Mouse (Mus musculus): ENCODE data around the gene Bfsp2. TPM values are rescaled to one million over a fixed set of nuclear protein-coding genes. Genes with fewer than 3 reads are reported as not detected.
A peak's percentile ranks its signal among the peaks of the same experiment; 100 is the strongest.

The Bfsp2 gene
- total and polyA plus RNA-seq, 2 experiments = 0.28 TPM; not detected in 1

- H3K36me3 ChIP-seq (ENCODE audit: control insufficient read depth, insufficient read depth, low read length) = no peaks in the 10 kb centered on the region
- TF ChIP-seq CTCF (IDR thresholded peaks at IDR 0.05; ENCODE audit: low read depth, low read length) (no peak), POLR2A (IDR thresholded peaks at IDR 0.05; ENCODE audit: extremely low read depth, insufficient read depth, low read length) (no peak)
- WGBS = 31% methylated on average over 14 of the region's 14 CpGs
Measured at GRCm38 (mm10) chr9:103501861-103502364, 21.7 kb upstream of the Bfsp2 start.

GRCm38 (mm10) chr9:103499366-103499765 is 19.1 kb upstream of the Bfsp2 start:
- Histone ChIP-seq H3K4me1 (ENCODE audit: control insufficient read depth, insufficient read depth, low read length) (no peaks in the 10 kb centered on the region), H3K4me3 (ENCODE audit: insufficient read depth, low read depth, low read length) (no peak overlapping the region), H3K79me2 (ENCODE audit: control insufficient read depth, insufficient read depth, low read length) (no peaks in the 10 kb centered on the region), H3K27ac (replicated peaks; ENCODE audit: insufficient read depth, low read depth, low read length) (no peak overlapping the region), H3K27me3 (ENCODE audit: control insufficient read depth, insufficient read depth, low read length) (no peaks in the 10 kb centered on the region), H3K9ac (ENCODE audit: low read depth, low read length) (no peak overlapping the region), H3K36me3 (ENCODE audit: control insufficient read depth, insufficient read depth, low read length) (no peaks in the 10 kb centered on the region)
- TF ChIP-seq CTCF (IDR thresholded peaks at IDR 0.05; ENCODE audit: low read depth, low read length) (no peak), POLR2A (IDR thresholded peaks at IDR 0.05; ENCODE audit: extremely low read depth, insufficient read depth, low read length) (no peak)
- WGBS = 91% methylated on average over 18 of the region's 18 CpGs
- no peak for DNase-seq (ENCODE audit: extremely low read depth, low read depth, low spot score)

More at GRCm38 (mm10) chr9:103501861-103502364, 21.7 kb upstream of the Bfsp2 start:
- Histone ChIP-seq H3K79me2 (ENCODE audit: control insufficient read depth, insufficient read depth, low read length) (no peaks in the 10 kb centered on the region), H3K27me3 (ENCODE audit: control insufficient read depth, insufficient read depth, low read length) (no peaks in the 10 kb centered on the region), H3K4me1 (ENCODE audit: control insufficient read depth, insufficient read depth, low read length) (no peaks in the 10 kb centered on the region), H3K4me3 (ENCODE audit: insufficient read depth, low read depth, low read length) (no peak overlapping the region), H3K9ac (ENCODE audit: low read depth, low read length) (no peak overlapping the region), H3K27ac (replicated peaks; ENCODE audit: insufficient read depth, low read depth, low read length) (no peak overlapping the region)
- no peak for DNase-seq (ENCODE audit: extremely low read depth, low read depth, low spot score)

GRCm38 (mm10) chr9:103498699-103499098 is 18.5 kb upstream of the Bfsp2 start:
- 74% methylated on average over 8 of the region's 8 CpGs for WGBS
- no peak for DNase-seq (ENCODE audit: extremely low read depth, low read depth, low spot score)
- Histone ChIP-seq H3K9ac (ENCODE audit: low read depth, low read length) (no peak overlapping the region), H3K27me3 (ENCODE audit: control insufficient read depth, insufficient read depth, low read length) (no peaks in the 10 kb centered on the region), H3K36me3 (ENCODE audit: control insufficient read depth, insufficient read depth, low read length) (no peaks in the 10 kb centered on the region), H3K4me1 (ENCODE audit: control insufficient read depth, insufficient read depth, low read length) (no peaks in the 10 kb centered on the region), H3K27ac (replicated peaks; ENCODE audit: insufficient read depth, low read depth, low read length) (no peak overlapping the region), H3K79me2 (ENCODE audit: control insufficient read depth, insufficient read depth, low read length) (no peaks in the 10 kb centered on the region), H3K4me3 (ENCODE audit: insufficient read depth, low read depth, low read length) (no peak overlapping the region)
- no peak for TF ChIP-seq CTCF (IDR thresholded peaks at IDR 0.05; ENCODE audit: low read depth, low read length)
- TF ChIP-seq POLR2A (IDR thresholded peaks at IDR 0.05; ENCODE audit: extremely low read depth, insufficient read depth, low read length) = no peak

- no peaks in the 10 kb centered on the region for H3K4me1 ChIP-seq (ENCODE audit: control insufficient read depth, insufficient read depth, low read length)
- TF ChIP-seq POLR2A (IDR thresholded peaks at IDR 0.05; ENCODE audit: extremely low read depth, insufficient read depth, low read length) (no peak), CTCF (IDR thresholded peaks at IDR 0.05; ENCODE audit: low read depth, low read length) (no peak)
- H3K4me3 ChIP-seq (ENCODE audit: insufficient read depth, low read depth, low read length) = no peak overlapping the region
- no peak for DNase-seq (ENCODE audit: extremely low read depth, low read depth, low spot score)
- 86% methylated on average over 11 of the region's 11 CpGs for WGBS
- no peak overlapping the region for H3K9ac ChIP-seq (ENCODE audit: low read depth, low read length)
- no peak overlapping the region for H3K27ac ChIP-seq (replicated peaks; ENCODE audit: insufficient read depth, low read depth, low read length)
- no peaks in the 10 kb centered on the region for H3K36me3 ChIP-seq (ENCODE audit: control insufficient read depth, insufficient read depth, low read length)
- no peaks in the 10 kb centered on the region for H3K79me2 ChIP-seq (ENCODE audit: control insufficient read depth, insufficient read depth, low read length)
- no peaks in the 10 kb centered on the region for H3K27me3 ChIP-seq (ENCODE audit: control insufficient read depth, insufficient read depth, low read length)
Measured at GRCm38 (mm10) chr9:103495391-103495790, 15.2 kb upstream of the Bfsp2 start.

GRCm38 (mm10) chr9:103494346-103495020 is 14.3 kb upstream of the Bfsp2 start:
- Histone ChIP-seq H3K4me1 (ENCODE audit: control insufficient read depth, insufficient read depth, low read length) (no peaks in the 10 kb centered on the region), H3K4me3 (ENCODE audit: insufficient read depth, low read depth, low read length) (no peak overlapping the region), H3K79me2 (ENCODE audit: control insufficient read depth, insufficient read depth, low read length) (no peaks in the 10 kb centered on the region), H3K36me3 (ENCODE audit: control insufficient read depth, insufficient read depth, low read length) (no peaks in the 10 kb centered on the region), H3K27me3 (ENCODE audit: control insufficient read depth, insufficient read depth, low read length) (no peaks in the 10 kb centered on the region), H3K27ac (replicated peaks; ENCODE audit: insufficient read depth, low read depth, low read length) (no peak overlapping the region), H3K9ac (ENCODE audit: low read depth, low read length) (no peak overlapping the region)
- peak; percentile 74 for DNase-seq (ENCODE audit: extremely low read depth, low read depth, low spot score)
- 14% methylated on average over 7 of the region's 7 CpGs for WGBS
- TF ChIP-seq CTCF (IDR thresholded peaks at IDR 0.05; ENCODE audit: low read depth, low read length) (peak; percentile 97), POLR2A (IDR thresholded peaks at IDR 0.05; ENCODE audit: extremely low read depth, insufficient read depth, low read length) (no peak)

- 84% methylated on average over 8 of the region's 8 CpGs for WGBS
- no peaks in the 10 kb centered on the region for H3K79me2 ChIP-seq (ENCODE audit: control insufficient read depth, insufficient read depth, low read length)
- no peaks in the 10 kb centered on the region for H3K36me3 ChIP-seq (ENCODE audit: control insufficient read depth, insufficient read depth, low read length)
- H3K27me3 ChIP-seq (ENCODE audit: control insufficient read depth, insufficient read depth, low read length) = no peaks in the 10 kb centered on the region
- H3K4me3 ChIP-seq (ENCODE audit: insufficient read depth, low read depth, low read length) = no peak overlapping the region
- no peak overlapping the region for H3K9ac ChIP-seq (ENCODE audit: low read depth, low read length)
- TF ChIP-seq CTCF (IDR thresholded peaks at IDR 0.05; ENCODE audit: low read depth, low read length) = no peak
- no peak for TF ChIP-seq POLR2A (IDR thresholded peaks at IDR 0.05; ENCODE audit: extremely low read depth, insufficient read depth, low read length)
- no peak overlapping the region for H3K27ac ChIP-seq (replicated peaks; ENCODE audit: insufficient read depth, low read depth, low read length)
- no peaks in the 10 kb centered on the region for H3K4me1 ChIP-seq (ENCODE audit: control insufficient read depth, insufficient read depth, low read length)
- no peak for DNase-seq (ENCODE audit: extremely low read depth, low read depth, low spot score)
Measured at GRCm38 (mm10) chr9:103491985-103492384, 11.8 kb upstream of the Bfsp2 start.
